Mouse (Mus musculus) lung, adult 2 months (tissue): ENCODE data around the gene Mgat4b. TPM values are rescaled to one million over a fixed set of nuclear protein-coding genes. Genes with fewer than 3 reads are reported as not detected.

Source experiments
- DNase-seq: peaks from one replicate; pipeline ENCODE4 v3.0.0; 2022
- H3K4me1 ChIP-seq: fragments of 200-500 bp; 2 replicates; pipeline ENCODE4 v1.6.1; 2011; ENCODE audit warnings: low read length; ENCODE audit not compliant: control insufficient read depth, insufficient read depth
- H3K4me3 ChIP-seq: fragments of 200-500 bp; replicated peaks from 2 replicates; pipeline ENCODE3; 2011; ENCODE audit warnings: low read depth, mild to moderate bottlenecking, control low read depth, low read length; ENCODE audit errors: extremely low read depth
- CTCF ChIP-seq: fragments of 200-500 bp; IDR thresholded peaks from 2 replicates; pipeline ENCODE4 v1.5.1; 2011; ENCODE audit warnings: mild to moderate bottlenecking, low read length, control low read depth; ENCODE audit not compliant: insufficient read depth
- POLR2A ChIP-seq: fragments of 200-500 bp; IDR thresholded peaks from 2 replicates; pipeline ENCODE4 v1.6.1; 2011; ENCODE audit warnings: low read depth, mild to moderate bottlenecking, control low read depth, low read length, borderline replicate concordance; ENCODE audit errors: extremely low read depth
- WGBS: fragments of 180-500 bp; shearing (Covaris S2); methylation state at CpG from one replicate; pipeline ENCODE4 v1.1.7; 2018; 5-methylcytosine and 5-hydroxymethylcytosine counted together
- polyA plus RNA-seq: library from polyadenylated mRNA; depleted of rRNA; stranded (reverse); fragments of >200 nt; gene quantifications from 2 replicates; pipeline ENCODE4 v1.2.3, GENCODE M21; 2012

Gene Mgat4b
- polyA plus RNA-seq, 1 experiment = 77.4 TPM

GRCm38 (mm10) chr11:50238821-50239791 lies 28.4 kb downstream of the Mgat4b start:
- no peak for DNase-seq
- 88% methylated on average over 9 of the region's 9 CpGs for WGBS
- peaks cover 6% of the 10 kb centered on the region for H3K4me1 ChIP-seq
- no peak for TF ChIP-seq CTCF
- TF ChIP-seq POLR2A = no peak
- H3K4me3 ChIP-seq = no peak overlapping the region

DNA sequence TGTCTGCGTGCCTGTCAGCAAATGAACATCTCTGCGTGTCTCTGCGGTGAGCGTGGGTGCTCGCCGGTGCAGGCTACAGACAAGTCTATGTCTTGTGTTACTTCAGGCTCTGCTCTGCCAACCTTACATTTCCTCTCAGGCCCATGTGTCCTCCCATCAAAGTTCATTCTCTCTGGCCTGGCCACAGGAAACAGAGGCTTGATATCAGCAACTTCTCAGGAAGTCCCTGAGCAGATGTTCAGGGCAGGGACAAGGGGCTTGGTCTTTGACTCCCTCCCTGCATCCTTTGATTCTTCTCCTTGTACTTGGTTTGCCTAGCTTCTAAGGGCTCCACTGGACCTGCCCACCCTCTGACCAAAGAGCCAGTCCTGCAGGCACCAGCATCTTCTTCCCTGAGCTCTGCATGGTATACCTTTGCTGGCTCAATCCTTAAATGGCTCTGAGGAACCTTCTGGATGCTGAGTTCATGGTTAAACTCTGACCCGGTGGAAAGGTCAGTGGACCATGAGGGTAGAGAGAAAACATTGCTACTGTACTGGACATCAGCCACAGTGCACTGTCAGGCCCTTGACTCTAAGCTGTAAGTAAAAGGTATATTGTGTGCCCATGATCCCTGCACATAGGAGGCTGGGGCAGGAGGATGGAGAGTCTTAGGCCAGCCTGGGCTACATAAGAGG lies 29.7 kb downstream of the Mgat4b start:
- DNase-seq = no peak

GRCm38 (mm10) chr11:50243926-50244325 lies 33.2 kb downstream of the Mgat4b start:
- WGBS = 63% methylated on average over 6 of the region's 6 CpGs
- no peak for TF ChIP-seq POLR2A
- TF ChIP-seq CTCF = no peak
- H3K4me1 ChIP-seq = no peaks in the 10 kb centered on the region
- DNase-seq = no peak
- H3K4me3 ChIP-seq = no peak overlapping the region

More for the DNA sequence above, 29.7 kb downstream of the Mgat4b start:
- TF ChIP-seq CTCF = no peak
- no peak for TF ChIP-seq POLR2A
- no peak overlapping the region for H3K4me3 ChIP-seq
- H3K4me1 ChIP-seq = peaks cover 6% of the 10 kb centered on the region
- WGBS = 54% methylated on average over 7 of the region's 7 CpGs

GRCm38 (mm10) chr11:50245269-50245668 lies 34.6 kb downstream of the Mgat4b start:
- no peak for TF ChIP-seq POLR2A
- no peak for TF ChIP-seq CTCF
- WGBS = 62% methylated on average over 5 of the region's 5 CpGs
- DNase-seq = no peak
- no peaks in the 10 kb centered on the region for H3K4me1 ChIP-seq
- no peak overlapping the region for H3K4me3 ChIP-seq

DNA sequence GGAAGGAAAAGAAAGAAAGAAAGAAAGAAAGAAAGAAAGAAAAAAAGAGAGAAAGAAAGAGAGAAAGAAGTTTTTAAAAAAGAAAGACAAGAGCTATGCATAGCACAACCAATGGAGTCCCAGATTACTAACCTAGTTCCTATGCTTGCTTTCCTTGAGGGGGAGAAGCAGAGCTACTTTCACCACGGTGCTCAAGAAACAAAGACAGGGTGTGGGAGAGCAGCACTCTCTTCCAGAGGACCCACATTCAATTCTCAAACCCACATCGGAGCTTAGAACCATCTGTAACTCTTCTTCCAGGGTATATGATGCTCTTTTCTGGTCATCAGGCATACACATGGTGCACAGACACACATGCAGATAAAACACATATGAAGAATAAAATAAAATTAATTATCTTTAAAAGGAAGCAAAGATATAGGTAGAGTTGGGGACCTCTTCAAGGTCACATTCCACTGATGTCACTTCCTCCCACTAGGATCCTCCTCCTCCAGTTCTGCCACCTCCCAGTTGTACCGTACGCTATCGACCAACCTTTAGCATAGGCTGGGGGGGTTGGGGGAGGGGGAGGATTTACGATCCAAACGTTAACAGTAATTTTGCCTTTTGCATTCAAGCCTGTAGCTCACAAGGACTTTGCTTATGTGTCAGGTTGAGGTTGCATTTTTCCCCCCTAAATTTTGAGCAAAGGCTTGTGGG lies 37.9 kb downstream of the Mgat4b start:
- TF ChIP-seq CTCF = no peak
- Histone ChIP-seq H3K4me1 (no peaks in the 10 kb centered on the region), H3K4me3 (no peak overlapping the region)
- no peak for DNase-seq
- WGBS = 77% methylated on average over 7 of the region's 7 CpGs

DNA sequence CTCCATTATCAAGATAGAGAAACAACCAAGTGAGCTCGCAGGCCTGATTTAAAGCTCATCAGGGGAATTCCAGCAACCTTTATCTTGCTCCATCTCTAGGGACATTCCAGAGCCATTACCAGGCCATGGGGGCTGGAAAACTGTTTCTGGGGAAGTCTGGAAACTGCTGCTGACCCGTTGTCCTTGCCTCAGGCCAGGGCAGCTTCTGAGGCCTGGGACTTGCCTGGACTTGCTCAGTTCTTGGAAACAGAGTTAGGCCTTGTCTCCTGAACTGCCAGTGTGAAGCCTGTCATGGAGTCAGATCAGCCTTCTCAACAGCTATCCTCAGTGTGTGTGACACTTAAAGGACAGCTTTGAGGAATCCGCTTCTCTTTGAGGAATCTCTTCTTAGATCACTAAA lies 41.5 kb downstream of the Mgat4b start:
- no peak for DNase-seq
- no peaks in the 10 kb centered on the region for H3K4me1 ChIP-seq
- WGBS = 38% methylated on average over 3 of the region's 3 CpGs
- no peak overlapping the region for H3K4me3 ChIP-seq
- no peak for TF ChIP-seq CTCF
- TF ChIP-seq POLR2A = no peak

DNA sequence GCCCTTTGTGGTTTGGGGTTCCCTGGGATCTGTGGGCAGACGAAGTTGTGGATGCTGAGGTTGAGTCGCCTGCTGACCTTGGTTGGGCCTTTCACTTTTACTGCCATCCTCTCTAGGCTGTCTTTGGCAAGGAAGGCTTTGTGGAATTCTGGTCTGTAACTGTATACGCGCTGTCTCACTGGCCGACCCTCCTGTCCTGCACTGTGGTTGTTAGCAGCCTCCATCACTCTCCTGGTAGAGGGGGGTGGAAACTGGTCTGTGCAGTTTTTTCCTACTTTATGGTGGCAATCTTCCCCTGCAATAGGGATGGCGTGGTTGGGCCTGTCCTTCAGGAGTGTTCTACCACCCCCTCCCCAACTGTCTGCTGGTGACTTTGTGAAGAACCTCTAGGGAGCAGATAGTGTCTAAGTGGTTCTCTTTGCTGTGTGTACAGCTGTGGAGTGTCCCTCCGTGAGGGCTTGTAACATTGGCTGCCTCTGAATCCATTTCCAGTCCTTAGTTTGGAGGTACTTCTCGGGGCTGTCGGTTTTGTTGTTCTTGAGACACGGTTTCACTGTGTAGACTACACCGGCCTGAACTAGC lies 42.1 kb downstream of the Mgat4b start:
- 71% methylated on average over 11 of the region's 11 CpGs for WGBS
- TF ChIP-seq POLR2A (no peak), CTCF (no peak)

GRCm38 (mm10) chr11:50253393-50253792 lies 42.7 kb downstream of the Mgat4b start:
- 55% methylated on average over 1 of the region's 1 CpGs for WGBS
- no peak for DNase-seq
- no peaks in the 10 kb centered on the region for H3K4me1 ChIP-seq
- TF ChIP-seq CTCF (no peak), POLR2A (no peak)
- H3K4me3 ChIP-seq = no peak overlapping the region

More for the DNA sequence above, 42.1 kb downstream of the Mgat4b start:
- DNase-seq = no peak
- H3K4me3 ChIP-seq = no peak overlapping the region
- H3K4me1 ChIP-seq = no peaks in the 10 kb centered on the region

DNA sequence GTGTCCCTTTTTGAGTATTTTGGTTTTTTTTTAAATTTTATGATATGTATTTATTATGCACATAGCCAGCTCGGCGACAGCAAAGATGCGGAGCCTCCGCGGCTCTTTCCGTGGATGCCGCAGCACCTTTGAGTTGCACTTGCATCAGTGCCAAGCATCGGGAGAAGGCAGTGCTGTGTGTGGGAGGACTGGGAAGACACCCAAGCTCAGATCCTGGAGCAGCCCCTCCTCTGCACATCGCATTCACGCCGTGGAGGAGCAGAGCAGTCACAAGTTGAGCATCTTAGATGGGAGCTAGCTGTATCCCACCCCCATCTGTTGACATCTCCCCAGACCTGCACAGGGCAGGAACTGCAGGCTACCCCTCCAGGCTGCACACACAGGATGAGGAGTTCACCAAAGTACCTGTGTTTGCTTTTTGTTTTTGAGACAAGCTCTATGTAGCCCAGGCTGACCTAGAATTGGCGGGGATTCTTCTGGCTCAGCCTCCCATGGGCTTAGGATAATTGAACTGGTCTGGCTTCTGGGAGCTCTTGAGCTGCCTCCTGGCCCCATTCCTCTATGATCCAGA lies 43.4 kb downstream of the Mgat4b start:
- 71% methylated on average over 12 of the region's 12 CpGs for WGBS
- TF ChIP-seq CTCF (no peak), POLR2A (no peak)
- DNase-seq = no peak
- Histone ChIP-seq H3K4me1 (no peaks in the 10 kb centered on the region), H3K4me3 (no peak overlapping the region)
